Mouse (Mus musculus): ENCODE data around the gene Urgcp. TPM values are rescaled to one million over a fixed set of nuclear protein-coding genes. Genes with fewer than 3 reads are reported as not detected.
"Not testable (repeated sequence)": the region's sequence is repeated elsewhere in the genome, so short reads cannot be mapped to it uniquely, and the experiment has no call there.

The Urgcp gene
- polyA plus RNA-seq (2015; fragmentation: Nextera tagmentation; extraction: Ambion mirVana) = 33.6 and 34.4 TPM in 2 replicates

- Histone ChIP-seq H3K27me3 (ENCODE audit: control insufficient read depth, insufficient read depth, low read depth, low read length) (no peaks in the 10 kb centered on the region), H3K27ac (ENCODE audit: low read length) (peak within 1 kb of the TSS; percentile 94), H3K4me3 (ENCODE audit: low read depth, low read length) (peak within 1 kb of the TSS; percentile 74), H3K4me1 (ENCODE audit: control insufficient read depth, insufficient read depth, low read length) (peaks cover 11% of the 10 kb centered on the region), H3K9ac (ENCODE audit: low read depth, low read length) (peak within 1 kb of the TSS; percentile 84), H3K36me3 (ENCODE audit: control insufficient read depth, insufficient read depth, low read length) (no peaks in the 10 kb centered on the region), H3K4me2 (ENCODE audit: low read length) (peak within 1 kb of the TSS; percentile 84), H3K9me3 (replicated peaks; ENCODE audit: control insufficient read depth, low read length, poor library complexity, severe bottlenecking) (no peaks in the 10 kb centered on the region)
- ATAC-seq = peak; percentile 98
- WGBS = under 1% methylated on average over 68 of the region's 68 CpGs
These were observed at the start of gene Urgcp for GRCm38 (mm10) chr11:5761820-5762632. Gene Urgcp (minus strand): TSS chr11:5762376.

- H3K4me2 ChIP-seq (ENCODE audit: low read length); H3K9ac ChIP-seq (ENCODE audit: low read depth, low read length); H3K36me3 ChIP-seq (ENCODE audit: control insufficient read depth, insufficient read depth, low read length); H3K4me1 ChIP-seq (ENCODE audit: control insufficient read depth, insufficient read depth, low read length); H3K4me3 ChIP-seq (ENCODE audit: low read depth, low read length); H3K9me3 ChIP-seq (replicated peaks; ENCODE audit: control insufficient read depth, low read length, poor library complexity, severe bottlenecking); H3K27ac ChIP-seq (ENCODE audit: low read length); H3K27me3 ChIP-seq (ENCODE audit: control insufficient read depth, insufficient read depth, low read depth, low read length); ATAC-seq: not testable (repeated sequence)
- WGBS = 90% methylated on average over 4 of the region's 4 CpGs
These were observed 47.3 kb upstream of the Urgcp start for GRCm38 (mm10) chr11:5809487-5809886.

GRCm38 (mm10) chr11:5807956-5808355 is 45.8 kb upstream of the Urgcp start:
- ATAC-seq = no peak
- no peak overlapping the region for H3K27ac ChIP-seq (ENCODE audit: low read length)
- no peak overlapping the region for H3K9ac ChIP-seq (ENCODE audit: low read depth, low read length)
- no peaks in the 10 kb centered on the region for H3K9me3 ChIP-seq (replicated peaks; ENCODE audit: control insufficient read depth, low read length, poor library complexity, severe bottlenecking)
- no peaks in the 10 kb centered on the region for H3K36me3 ChIP-seq (ENCODE audit: control insufficient read depth, insufficient read depth, low read length)
- 85% methylated on average over 9 of the region's 9 CpGs for WGBS
- H3K4me3 ChIP-seq (ENCODE audit: low read depth, low read length) = no peak overlapping the region
- H3K4me2 ChIP-seq (ENCODE audit: low read length) = no peak overlapping the region
- no peaks in the 10 kb centered on the region for H3K4me1 ChIP-seq (ENCODE audit: control insufficient read depth, insufficient read depth, low read length)
- no peaks in the 10 kb centered on the region for H3K27me3 ChIP-seq (ENCODE audit: control insufficient read depth, insufficient read depth, low read depth, low read length)

- WGBS = 85% methylated on average over 3 of the region's 3 CpGs
- Histone ChIP-seq H3K9ac (ENCODE audit: low read depth, low read length) (no peak overlapping the region), H3K4me2 (ENCODE audit: low read length) (no peak overlapping the region), H3K36me3 (ENCODE audit: control insufficient read depth, insufficient read depth, low read length) (peaks cover 6% of the 10 kb centered on the region), H3K27me3 (ENCODE audit: control insufficient read depth, insufficient read depth, low read depth, low read length) (no peaks in the 10 kb centered on the region), H3K27ac (ENCODE audit: low read length) (no peak overlapping the region), H3K9me3 (replicated peaks; ENCODE audit: control insufficient read depth, low read length, poor library complexity, severe bottlenecking) (no peaks in the 10 kb centered on the region), H3K4me3 (ENCODE audit: low read depth, low read length) (no peak overlapping the region), H3K4me1 (ENCODE audit: control insufficient read depth, insufficient read depth, low read length) (no peaks in the 10 kb centered on the region)
- ATAC-seq = no peak
These were observed 43.5 kb upstream of the Urgcp start for GRCm38 (mm10) chr11:5805711-5806110.

GRCm38 (mm10) chr11:5804174-5804573 is 42.0 kb upstream of the Urgcp start:
- ATAC-seq = no peak
- Histone ChIP-seq H3K36me3 (ENCODE audit: control insufficient read depth, insufficient read depth, low read length) (peaks cover 14% of the 10 kb centered on the region), H3K4me1 (ENCODE audit: control insufficient read depth, insufficient read depth, low read length) (no peaks in the 10 kb centered on the region), H3K4me3 (ENCODE audit: low read depth, low read length) (no peak overlapping the region), H3K9ac (ENCODE audit: low read depth, low read length) (no peak overlapping the region), H3K27ac (ENCODE audit: low read length) (no peak overlapping the region), H3K9me3 (replicated peaks; ENCODE audit: control insufficient read depth, low read length, poor library complexity, severe bottlenecking) (no peaks in the 10 kb centered on the region), H3K4me2 (ENCODE audit: low read length) (no peak overlapping the region), H3K27me3 (ENCODE audit: control insufficient read depth, insufficient read depth, low read depth, low read length) (no peaks in the 10 kb centered on the region)
- WGBS = 76% methylated on average over 5 of the region's 5 CpGs

GRCm38 (mm10) chr11:5803551-5803981 is 41.4 kb upstream of the Urgcp start, which contains the start of gene Pgam2:
Gene Pgam2 (minus strand): TSS chr11:5803733.
- Histone ChIP-seq H3K36me3 (ENCODE audit: control insufficient read depth, insufficient read depth, low read length) (peaks cover 14% of the 10 kb centered on the region), H3K27me3 (ENCODE audit: control insufficient read depth, insufficient read depth, low read depth, low read length) (no peaks in the 10 kb centered on the region), H3K4me1 (ENCODE audit: control insufficient read depth, insufficient read depth, low read length) (no peaks in the 10 kb centered on the region), H3K4me2 (ENCODE audit: low read length) (no peak within 1 kb of the TSS), H3K4me3 (ENCODE audit: low read depth, low read length) (no peak within 1 kb of the TSS), H3K9me3 (replicated peaks; ENCODE audit: control insufficient read depth, low read length, poor library complexity, severe bottlenecking) (no peaks in the 10 kb centered on the region), H3K9ac (ENCODE audit: low read depth, low read length) (peak within 1 kb of the TSS; percentile 12; the same call in 1 of the 2 replicates), H3K27ac (ENCODE audit: low read length) (no peak within 1 kb of the TSS)
- 0 out of 2 replicates have a peak, but pooled peaks have one; percentile 12 for ATAC-seq
- 52% methylated on average over 8 of the region's 8 CpGs for WGBS

- Histone ChIP-seq H3K36me3 (ENCODE audit: control insufficient read depth, insufficient read depth, low read length) (peaks cover 21% of the 10 kb centered on the region), H3K27ac (ENCODE audit: low read length) (no peak overlapping the region), H3K4me2 (ENCODE audit: low read length) (no peak overlapping the region), H3K9ac (ENCODE audit: low read depth, low read length) (no peak overlapping the region), H3K4me3 (ENCODE audit: low read depth, low read length) (no peak overlapping the region), H3K9me3 (replicated peaks; ENCODE audit: control insufficient read depth, low read length, poor library complexity, severe bottlenecking) (no peaks in the 10 kb centered on the region), H3K27me3 (ENCODE audit: control insufficient read depth, insufficient read depth, low read depth, low read length) (no peaks in the 10 kb centered on the region), H3K4me1 (ENCODE audit: control insufficient read depth, insufficient read depth, low read length) (no peaks in the 10 kb centered on the region)
- 77% methylated on average over 8 of the region's 8 CpGs for WGBS
- peak; percentile 20; the same call in 1 of the 2 replicates for ATAC-seq
These were observed 40.5 kb upstream of the Urgcp start for GRCm38 (mm10) chr11:5802457-5803217.

GRCm38 (mm10) chr11:5802005-5802404 is 39.8 kb upstream of the Urgcp start:
- Histone ChIP-seq H3K4me2 (ENCODE audit: low read length) (no peak overlapping the region), H3K27ac (ENCODE audit: low read length) (no peak overlapping the region), H3K4me3 (ENCODE audit: low read depth, low read length) (no peak overlapping the region), H3K36me3 (ENCODE audit: control insufficient read depth, insufficient read depth, low read length) (peaks cover 28% of the 10 kb centered on the region), H3K9ac (ENCODE audit: low read depth, low read length) (no peak overlapping the region), H3K4me1 (ENCODE audit: control insufficient read depth, insufficient read depth, low read length) (no peaks in the 10 kb centered on the region), H3K27me3 (ENCODE audit: control insufficient read depth, insufficient read depth, low read depth, low read length) (no peaks in the 10 kb centered on the region), H3K9me3 (replicated peaks; ENCODE audit: control insufficient read depth, low read length, poor library complexity, severe bottlenecking) (no peaks in the 10 kb centered on the region)
- 0 out of 2 replicates have a peak, but pooled peaks have one; percentile 18 for ATAC-seq
- WGBS = 72% methylated on average over 12 of the region's 12 CpGs

- no peaks in the 10 kb centered on the region for H3K4me1 ChIP-seq (ENCODE audit: control insufficient read depth, insufficient read depth, low read length)
- no peaks in the 10 kb centered on the region for H3K27me3 ChIP-seq (ENCODE audit: control insufficient read depth, insufficient read depth, low read depth, low read length)
- no peak overlapping the region for H3K9ac ChIP-seq (ENCODE audit: low read depth, low read length)
- 93% methylated on average over 16 of the region's 16 CpGs for WGBS
- H3K4me3 ChIP-seq (ENCODE audit: low read depth, low read length) = no peak overlapping the region
- no peak overlapping the region for H3K4me2 ChIP-seq (ENCODE audit: low read length)
- ATAC-seq = no peak
- H3K36me3 ChIP-seq (ENCODE audit: control insufficient read depth, insufficient read depth, low read length) = peaks cover 32% of the 10 kb centered on the region
- H3K27ac ChIP-seq (ENCODE audit: low read length) = no peak overlapping the region
- no peaks in the 10 kb centered on the region for H3K9me3 ChIP-seq (replicated peaks; ENCODE audit: control insufficient read depth, low read length, poor library complexity, severe bottlenecking)
These were observed 39.3 kb upstream of the Urgcp start for GRCm38 (mm10) chr11:5801511-5801910.

Measured in midbrain, embryonic 16.5 days (tissue).